Mouse (Mus musculus) large intestine, adult 2 months (tissue): ENCODE data around the gene Pepd. TPM values are rescaled to one million over a fixed set of nuclear protein-coding genes. Genes with fewer than 3 reads are reported as not detected.
A peak's percentile ranks its signal among the peaks of the same experiment; 100 is the strongest.

ENCODE experiments used
- DNase-seq: peaks from one replicate; pipeline ENCODE4 v3.0.0-alpha.2; 2012; ENCODE audit warnings: low read depth, low spot score
- WGBS: fragments of 180-500 bp; shearing (Covaris S2); methylation state at CpG from one replicate; pipeline ENCODE4 v1.1.7; 2018; 5-methylcytosine and 5-hydroxymethylcytosine counted together
- polyA plus RNA-seq: library from polyadenylated mRNA; depleted of rRNA; stranded (reverse); fragments of >200 nt; gene quantifications from 2 replicates; pipeline ENCODE4 v1.2.3, GENCODE M21; 2012

Pepd gene
- polyA plus RNA-seq, 1 experiment, result 317 TPM

DNA sequence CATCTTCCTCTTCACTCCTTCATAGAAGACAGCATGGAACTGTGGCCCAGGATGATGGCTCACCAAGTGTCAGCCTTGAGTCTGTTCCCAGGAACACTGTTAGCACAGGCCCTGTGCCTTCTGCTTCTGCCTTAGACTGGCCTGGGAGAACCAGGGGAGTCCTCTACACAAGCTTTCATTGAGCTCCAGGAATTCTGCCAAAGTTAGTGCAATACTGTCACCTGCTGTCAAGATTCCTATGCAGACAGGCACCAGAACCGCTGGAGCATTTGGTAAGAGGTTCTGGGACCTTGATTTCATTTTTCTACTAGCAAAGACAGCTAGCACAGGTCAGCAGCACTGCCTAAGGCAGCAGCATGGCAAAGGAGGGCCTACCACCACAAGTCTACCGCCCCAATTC is 132.5 kb downstream of the Pepd start:
- WGBS, result 79% methylated on average over 2 of the region's 2 CpGs
- no peak for DNase-seq

DNA sequence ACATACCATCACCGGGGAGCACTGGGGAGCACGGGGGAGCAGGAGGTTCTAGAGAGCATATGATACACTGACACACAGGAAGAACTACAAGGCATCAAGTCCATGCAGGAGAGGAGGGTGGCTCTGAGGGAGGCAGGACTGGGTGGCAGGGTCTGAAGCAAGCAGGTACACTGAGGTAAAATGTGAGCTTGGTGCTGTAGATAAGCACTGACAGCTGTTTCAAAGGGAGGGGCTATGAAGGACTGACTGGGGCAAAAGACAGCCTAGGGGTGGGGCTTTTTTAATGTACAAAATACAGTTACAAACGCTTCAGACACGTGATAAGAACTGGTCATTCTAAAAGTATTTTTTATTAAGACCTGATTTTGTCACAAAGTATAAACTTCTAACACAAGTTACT is 133.9 kb downstream of the Pepd start:
- 62% methylated on average over 4 of the region's 4 CpGs for WGBS
- DNase-seq, result no peak

DNA sequence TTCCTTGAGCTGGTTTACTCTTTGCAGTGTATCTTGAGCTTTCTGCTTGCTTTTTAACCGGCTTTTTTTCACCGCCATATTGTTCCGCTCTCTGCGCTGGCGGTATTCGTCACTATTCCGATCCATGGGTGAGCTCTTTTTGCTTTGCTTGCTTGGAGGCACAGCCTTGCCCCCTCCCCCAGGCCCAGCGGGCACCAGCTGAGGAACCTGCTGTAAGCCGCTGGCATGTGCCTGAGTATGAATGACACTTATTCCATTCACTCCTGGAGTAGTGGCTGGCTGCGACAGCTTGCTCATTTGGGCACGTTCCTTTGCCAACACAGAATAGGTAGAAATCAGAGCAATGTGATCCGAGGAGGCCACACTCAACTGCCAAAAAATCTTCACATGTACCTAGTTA is 138.4 kb downstream of the Pepd start:
- DNase-seq, result no peak

DNA sequence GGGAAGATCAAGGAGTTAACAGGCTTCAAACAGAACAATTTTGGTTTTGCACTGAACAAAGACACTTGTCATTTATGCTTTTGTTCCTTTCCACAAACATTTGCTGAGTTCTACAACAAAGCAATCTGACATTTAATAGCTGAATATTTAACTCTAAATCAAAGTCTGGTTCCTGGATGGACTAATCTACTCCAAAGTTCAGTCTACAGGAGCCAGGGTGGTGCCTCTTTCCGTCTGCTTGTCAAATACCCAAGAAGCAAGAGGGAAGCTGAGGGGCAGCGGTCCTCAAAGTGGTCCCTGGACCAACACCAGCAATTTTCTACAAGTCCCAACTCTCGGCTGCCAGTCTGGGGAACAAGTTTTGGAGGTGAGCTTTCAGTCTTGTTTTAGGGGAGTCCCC is 141.0 kb downstream of the Pepd start:
- DNase-seq, result no peak
- WGBS, result 52% methylated on average over 3 of the region's 3 CpGs

More for the DNA sequence above, 138.4 kb downstream of the Pepd start:
- WGBS, result 95% methylated on average over 12 of the region's 12 CpGs

DNA sequence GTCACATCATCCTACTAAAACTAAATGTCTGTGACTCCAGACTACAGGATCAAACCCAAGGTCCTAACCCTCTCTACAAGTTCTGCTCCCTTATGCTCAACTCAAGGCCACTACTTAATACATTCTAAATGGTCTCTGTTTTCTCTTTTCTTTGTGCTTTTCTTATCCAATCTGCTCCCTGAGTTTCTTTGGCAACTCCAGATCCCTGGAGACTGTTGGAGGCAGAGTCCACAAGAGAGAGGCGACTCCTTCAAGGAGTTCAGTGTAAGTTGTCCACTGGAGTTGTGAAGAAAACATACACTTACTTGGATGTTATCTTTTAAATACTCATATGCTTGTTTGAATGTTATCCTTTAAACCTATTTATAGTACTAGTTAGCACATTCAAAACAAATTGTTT is 142.1 kb downstream of the Pepd start:
- WGBS, result 44% methylated on average over 1 of the region's 1 CpGs
- no peak for DNase-seq

DNA sequence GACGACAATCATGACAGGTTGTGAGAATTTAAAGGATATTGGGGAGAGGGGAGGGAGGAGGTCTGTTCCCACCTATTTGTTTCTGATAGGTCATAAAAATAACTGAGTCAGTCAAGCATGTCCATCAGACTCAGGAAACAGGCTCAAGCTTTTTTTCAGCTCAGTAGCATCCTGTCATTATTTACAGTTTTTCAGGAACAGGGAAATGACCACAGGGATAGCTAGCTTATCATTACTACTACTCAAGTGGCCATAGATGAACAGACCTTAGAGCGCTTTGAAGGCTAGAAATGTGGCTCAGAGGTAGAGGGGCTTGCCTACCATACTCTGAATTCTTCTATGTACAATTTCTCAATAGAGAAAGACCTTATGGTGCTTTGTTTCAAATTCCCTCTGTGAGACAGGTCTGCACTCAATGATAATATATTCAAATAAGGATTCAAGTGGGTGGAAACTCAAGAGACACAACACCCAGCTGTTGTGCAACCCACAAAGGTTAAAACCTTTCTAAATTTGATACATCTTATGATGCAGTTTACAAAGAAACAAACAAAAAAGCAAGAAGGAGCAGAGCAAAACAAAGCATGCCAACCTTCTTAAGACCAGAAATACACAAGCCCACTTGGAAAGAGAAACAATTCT is 142.9 kb downstream of the Pepd start:
- no peak for DNase-seq
- WGBS, result 46% methylated on average over 2 of the region's 2 CpGs

DNA sequence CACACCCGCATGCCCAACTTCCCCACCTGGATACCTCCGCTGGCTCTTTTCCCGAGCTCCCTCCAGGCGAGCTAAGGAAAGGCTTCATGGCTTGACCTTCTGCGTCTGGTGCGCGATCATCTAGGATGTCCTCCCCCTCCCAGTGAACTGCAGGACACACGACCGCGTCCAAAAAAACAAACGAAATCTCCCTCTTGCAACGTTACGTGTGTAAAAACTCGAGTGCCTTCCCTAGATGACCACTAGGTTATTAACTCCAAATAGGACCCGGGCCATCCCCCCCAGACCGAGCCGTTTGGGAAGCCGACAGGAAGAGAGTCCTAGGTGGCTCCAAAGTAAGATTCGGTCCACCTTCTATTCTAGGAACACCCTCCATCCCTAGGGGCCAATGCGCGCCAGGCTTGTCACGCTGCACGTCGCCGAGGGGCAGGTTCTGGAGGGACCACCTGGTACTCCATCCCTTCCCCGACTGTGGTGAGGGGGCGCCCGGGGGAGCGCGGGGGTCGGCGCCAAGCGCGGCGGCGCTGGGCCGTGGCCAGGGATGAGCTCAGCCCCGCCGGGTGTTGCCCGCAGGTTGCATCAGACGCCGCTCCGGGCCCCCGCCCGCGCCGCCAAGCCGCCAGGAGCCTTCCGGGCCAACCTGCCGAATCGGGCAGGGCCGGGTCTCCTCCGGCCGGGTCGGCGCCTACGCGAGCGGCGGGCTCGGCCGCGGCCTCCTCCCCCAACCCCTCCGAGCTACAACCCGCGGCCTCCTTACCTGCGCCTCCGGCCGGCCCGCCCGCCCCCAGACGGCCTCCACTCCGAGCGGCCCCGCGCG is 143.6 kb downstream of the Pepd start:
- 1% methylated on average over 74 of the region's 77 CpGs for WGBS
- no peak for DNase-seq

DNA sequence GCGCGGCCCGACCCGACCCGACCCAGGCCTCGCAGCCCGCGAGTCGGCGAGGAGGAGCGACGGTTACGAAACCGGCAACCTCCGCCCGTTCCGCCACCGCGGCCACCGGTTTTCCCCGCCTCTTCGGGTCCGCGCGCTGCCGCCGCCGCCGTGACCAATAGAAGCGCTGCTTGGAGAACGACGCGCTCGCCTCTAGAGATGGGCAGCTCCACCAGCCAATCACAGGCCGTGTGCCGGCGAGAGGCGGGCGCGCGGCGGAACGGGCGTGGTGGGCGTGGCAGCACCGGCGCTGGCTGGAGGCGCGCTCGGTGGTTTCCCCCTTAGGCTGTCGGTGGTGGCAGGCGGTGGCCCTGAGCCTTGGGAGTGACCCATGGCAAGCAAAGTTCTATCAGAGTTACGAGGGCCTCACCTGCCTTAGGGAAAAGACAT is 144.3 kb downstream of the Pepd start, which contains the start of gene Cebpg:
Cebpg (minus strand) TSS at position 138 of the 429 bp plus-strand sequence.
- peak; percentile 67 for DNase-seq
- WGBS, result 1% methylated on average over 53 of the region's 53 CpGs

DNA sequence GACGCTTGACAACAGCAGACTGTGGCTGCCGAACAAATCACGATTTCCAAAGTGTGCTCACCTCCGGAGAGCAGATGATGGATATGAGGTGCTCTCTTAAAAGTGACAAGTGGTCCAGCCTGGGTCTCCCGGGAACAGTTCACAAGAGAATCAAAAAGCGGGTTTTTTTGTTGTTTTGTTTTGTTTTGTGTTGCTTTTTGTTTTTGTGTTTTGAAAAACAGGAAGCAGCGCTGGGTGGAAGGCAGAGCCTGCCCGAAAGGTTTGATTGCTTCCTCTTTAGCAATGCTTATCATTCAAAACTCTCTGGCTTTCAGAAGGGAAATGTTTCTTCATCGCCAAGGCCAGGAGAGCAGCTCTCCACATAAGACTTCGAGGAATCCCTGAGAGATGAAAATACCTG is 144.8 kb downstream of the Pepd start:
- DNase-seq, result no peak
- WGBS, result 14% methylated on average over 10 of the region's 10 CpGs

DNA sequence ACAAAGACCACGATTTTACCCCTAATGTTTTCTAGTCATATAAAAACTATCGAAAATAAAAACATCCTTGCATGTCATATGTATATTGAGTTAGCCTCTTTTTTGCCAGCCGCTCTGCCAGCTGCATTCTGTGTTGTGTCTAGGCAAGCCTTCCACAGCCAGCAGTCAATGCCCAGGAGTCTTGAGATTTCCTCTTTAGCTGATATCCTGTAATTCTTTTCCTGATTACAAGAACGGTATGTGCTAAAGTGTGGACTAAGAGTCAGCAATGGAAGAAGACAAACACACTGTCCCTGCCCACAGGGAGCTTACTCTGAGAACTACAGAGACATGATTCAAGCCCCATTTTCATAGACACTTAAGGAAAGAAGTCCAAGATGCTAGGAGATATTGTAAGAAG is 145.4 kb downstream of the Pepd start:
- DNase-seq, result no peak
- WGBS, result 83% methylated on average over 4 of the region's 4 CpGs

DNA sequence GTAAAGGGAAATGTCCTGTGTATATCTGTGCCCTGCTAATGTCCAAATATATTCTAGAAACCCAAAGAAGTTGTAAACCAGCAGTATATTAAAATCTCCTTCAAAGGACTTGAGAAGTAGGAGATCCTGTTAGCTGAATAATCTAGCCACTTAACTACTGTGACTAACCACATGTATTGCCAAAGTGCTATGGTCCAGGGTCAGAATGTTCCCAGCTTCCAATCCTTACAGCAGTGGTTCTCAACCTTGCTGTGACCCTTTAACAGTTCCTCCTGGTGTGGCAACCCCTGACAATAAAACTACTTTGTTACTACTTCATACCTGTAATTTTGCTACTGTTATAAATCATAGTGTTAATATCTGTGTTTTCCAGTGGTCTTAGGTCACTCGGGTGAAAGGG is 146.2 kb downstream of the Pepd start:
- WGBS, result 78% methylated on average over 1 of the region's 1 CpGs
- DNase-seq, result no peak

DNA sequence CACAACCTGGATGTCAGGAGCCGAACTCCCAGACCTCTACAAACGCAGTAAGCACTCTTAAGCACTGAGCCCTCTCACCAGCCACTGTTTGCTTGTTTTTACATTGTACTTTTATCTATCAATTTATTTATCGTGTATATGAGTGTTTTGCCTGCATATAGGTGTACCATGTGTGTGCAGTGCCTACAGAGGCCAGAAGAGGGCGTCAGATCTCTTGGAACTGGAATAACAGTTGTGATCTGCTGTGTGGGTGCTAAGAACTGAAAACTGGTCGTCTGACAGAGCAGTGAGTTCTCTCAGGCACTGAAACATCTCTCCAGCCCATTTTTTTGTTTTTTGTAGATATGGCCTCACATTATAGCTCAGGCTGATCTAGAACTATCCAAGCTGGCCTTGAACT is 147.3 kb downstream of the Pepd start:
- DNase-seq, result no peak
- 78% methylated on average over 5 of the region's 5 CpGs for whole genome bisulfite sequencing

DNA sequence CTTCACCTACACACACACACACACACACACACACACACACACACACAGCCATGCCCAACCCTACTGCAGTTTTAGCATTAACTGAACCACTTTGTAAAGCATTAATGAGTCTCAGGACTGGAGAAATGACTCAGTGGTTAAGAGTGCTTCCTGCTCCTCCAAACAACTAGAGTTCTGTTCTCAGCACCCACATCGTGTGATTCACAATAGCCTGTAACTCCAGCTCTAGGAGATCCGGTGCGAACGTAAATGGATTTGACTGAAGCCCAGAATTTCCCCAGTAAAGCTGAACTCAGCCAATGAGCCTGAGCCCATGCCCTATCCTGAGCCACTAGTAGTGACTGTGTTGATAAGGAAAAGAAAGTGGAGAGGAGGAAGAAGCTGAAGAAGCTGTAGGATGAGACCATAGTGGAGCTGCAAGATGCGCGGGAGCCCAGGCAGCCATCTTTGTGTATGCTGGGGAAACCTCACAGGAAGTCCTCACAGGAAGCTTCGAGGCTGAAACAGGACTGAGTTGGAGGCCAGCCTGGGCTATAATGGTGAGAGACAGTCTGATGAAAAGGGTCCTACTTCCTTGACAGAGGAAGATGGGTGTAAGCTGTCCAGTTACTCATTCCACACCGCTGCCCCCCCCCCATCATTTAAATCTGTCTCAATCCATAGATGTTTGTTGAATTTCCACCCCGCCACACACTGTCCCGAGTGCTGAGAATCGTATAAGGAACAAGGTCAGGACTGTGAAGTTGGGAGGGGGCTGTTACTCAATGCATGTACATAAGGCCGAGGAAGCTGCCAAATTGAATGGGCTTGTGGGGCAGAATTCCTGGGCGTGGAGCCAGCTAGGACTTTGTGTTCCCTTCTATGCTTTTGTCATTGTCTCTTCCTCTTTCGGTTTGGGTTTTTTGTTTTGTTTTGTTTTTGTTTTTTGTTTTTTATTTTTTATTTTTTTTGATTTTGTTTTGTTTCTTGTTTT is 152.4 kb downstream of the Pepd start:
- no peak for DNase-seq
- 59% methylated on average over 14 of the region's 14 CpGs for whole genome bisulfite sequencing

DNA sequence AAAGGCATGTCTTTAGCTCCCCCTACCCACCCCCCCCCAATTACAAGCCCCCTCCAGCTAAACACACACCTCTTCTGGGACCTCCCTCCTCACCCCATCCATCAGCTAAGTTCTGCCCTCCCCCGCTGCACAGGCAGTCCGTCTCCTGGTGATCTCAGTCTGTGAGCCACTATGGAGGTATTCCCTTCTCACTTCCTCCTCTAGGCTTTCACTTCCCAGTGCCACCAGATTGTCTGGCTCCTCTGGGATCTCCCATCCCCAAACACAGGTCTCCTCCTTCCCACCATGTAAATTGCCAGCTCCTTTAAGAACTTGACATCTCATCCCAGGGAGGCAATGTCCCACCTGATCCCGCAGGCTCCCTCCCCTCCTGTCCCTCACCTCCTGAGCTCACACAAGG is 153.8 kb downstream of the Pepd start:
- 89% methylated on average over 3 of the region's 3 CpGs for WGBS

DNA sequence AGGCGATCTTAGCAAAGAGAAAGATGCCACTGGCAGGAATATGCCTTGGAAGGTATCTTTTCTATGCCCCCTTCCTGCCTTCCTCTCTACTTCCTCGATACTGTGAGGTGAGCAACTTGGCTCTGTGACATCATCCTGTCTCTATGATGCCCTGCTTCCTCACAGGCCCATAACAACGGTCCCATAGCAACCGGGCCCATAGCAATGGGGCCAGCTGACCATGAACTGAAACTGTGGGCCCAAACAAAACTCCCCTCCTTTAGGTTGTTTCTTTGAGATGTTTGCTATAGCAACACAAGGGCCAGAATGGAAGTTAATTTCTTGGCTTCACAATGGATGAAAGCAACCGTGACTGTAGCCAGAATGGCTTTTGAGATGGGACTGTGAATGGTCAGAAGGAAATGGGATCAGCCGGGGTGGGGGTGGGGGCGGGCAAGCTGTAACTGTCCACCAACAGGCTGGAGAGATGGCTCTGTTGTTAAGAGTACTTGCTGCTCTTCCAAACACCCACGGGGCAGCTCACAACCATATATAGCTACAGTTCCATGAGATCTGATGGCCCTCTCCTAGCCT is 154.5 kb downstream of the Pepd start:
- 83% methylated on average over 8 of the region's 8 CpGs for WGBS

More for the DNA sequence above, 153.8 kb downstream of the Pepd start:
- no peak for DNase-seq

DNA sequence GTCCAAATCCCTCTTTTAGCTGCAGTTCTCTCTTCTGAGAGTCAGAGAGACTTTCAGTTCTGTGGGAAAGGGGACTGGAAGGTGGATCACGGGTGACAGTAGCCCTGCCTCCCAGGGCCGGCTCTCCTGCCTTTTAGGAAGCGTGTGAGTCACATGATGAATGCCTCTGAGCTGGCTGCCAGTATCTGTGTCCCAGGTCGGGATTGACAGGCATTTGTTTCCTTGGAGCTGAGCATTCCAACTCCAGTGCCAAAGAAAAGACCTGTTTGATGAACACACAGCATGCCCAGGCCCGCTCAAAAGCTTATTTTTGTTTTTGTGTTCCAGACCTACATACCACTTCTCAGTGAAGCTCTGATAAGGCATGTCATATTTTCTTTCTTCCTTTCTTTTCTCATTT is 164.5 kb downstream of the Pepd start:
- WGBS, result 49% methylated on average over 5 of the region's 5 CpGs
- no peak for DNase-seq

More for the DNA sequence above, 154.5 kb downstream of the Pepd start:
- DNase-seq, result no peak

DNA sequence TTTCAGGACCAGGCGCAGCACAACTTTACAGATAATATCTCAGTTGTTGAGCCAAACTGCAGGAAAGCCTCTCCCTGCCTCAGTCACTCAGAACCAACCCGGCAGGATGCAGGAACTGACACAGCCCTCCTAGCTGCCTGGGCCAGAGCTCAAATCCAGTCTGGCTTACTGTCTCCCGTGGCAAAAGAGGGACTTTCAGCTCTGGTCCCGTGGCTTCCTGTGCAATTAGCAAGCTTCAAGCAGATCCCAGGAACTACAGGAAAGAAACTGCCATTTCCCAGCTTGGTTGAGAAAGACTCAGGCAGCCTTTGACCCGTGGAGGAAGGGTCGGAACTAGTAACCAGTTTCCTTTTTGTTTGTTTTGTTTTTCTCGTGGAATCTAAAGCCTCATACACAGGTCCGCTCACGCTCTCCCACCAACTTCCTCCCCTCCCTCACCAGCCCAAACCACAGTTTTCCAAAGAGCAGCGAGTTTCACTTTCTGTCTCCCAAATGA is 168.7 kb downstream of the Pepd start:
- no peak for DNase-seq
- 4% methylated on average over 10 of the region's 10 CpGs for WGBS

DNA sequence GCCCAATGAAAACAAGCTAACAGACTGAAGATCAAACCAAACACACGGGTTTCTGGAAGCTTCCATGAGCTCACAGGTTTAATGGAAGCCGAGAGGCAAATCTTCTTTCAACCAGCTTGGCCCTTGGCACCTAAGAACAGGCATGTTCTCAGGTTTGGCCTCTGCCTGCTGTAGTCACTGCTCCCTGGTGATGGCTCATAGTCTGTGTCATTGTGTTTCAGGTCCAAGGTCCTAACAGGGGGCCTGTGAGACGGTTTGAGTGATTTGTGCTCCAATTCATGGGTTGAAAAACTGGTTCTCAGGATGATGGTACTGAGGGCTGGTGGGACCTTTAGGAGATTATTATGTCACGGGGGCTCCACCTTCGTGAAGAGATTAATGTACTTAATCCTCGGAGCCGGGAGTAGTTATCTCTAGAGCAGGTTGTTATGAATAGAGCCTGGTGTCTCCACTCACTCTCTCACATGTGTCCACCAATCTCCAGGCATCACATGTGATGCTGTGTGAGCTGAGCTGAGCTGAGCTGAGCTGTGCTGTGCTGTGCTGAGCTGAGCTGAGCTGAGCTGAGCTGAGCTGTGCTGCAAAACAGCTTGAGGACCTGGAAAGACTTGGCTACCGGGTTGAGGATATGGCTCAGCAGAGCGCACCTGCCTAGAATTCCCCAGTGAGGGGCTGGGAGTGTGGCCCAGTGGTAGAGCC is 169.4 kb downstream of the Pepd start:
- WGBS, result 59% methylated on average over 9 of the region's 9 CpGs
- no peak for DNase-seq
